Mouse (Mus musculus): ENCODE data around the gene Lpar4. TPM values are rescaled to one million over a fixed set of nuclear protein-coding genes. Genes with fewer than 3 reads are reported as not detected.

The Lpar4 gene
- total and polyA plus RNA-seq, 3 experiments: 0.25 TPM; not detected in 2

DNA sequence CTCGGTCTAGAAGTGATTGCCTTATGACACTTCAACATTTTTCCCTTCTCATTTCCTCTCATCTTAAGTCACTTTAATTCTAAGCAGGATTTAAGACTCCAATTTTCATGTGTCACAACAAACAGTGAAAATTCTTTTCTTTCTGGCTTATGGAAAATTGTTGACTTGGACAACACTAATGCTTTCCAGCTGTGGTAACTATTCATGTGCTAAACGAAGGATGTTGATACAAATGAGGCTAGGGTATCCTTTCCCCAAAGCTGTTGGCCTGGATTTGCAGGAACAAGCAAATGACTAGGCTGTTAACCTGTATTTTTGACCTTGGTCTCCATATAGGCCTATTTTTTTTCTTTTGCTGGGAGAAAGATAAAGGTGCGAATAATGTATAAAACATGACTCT is 48.5 kb upstream of the Lpar4 start:
- H3K27ac ChIP-seq (ENCODE audit: insufficient read depth, low read depth): no peak overlapping the region
- no peak overlapping the region for H3K9ac ChIP-seq (ENCODE audit: insufficient read depth, low read depth)
- TF ChIP-seq MXI1 (IDR thresholded peaks at IDR 0.05; ENCODE audit: low read depth, low read length) (no peak), CHD2 (IDR thresholded peaks at IDR 0.05; ENCODE audit: low read length) (no peak), CHD1 (IDR thresholded peaks at IDR 0.05; ENCODE audit: low read depth, low read length) (no peak), POLR2AphosphoS2 (IDR thresholded peaks at IDR 0.05; ENCODE audit: low read depth, low read length) (no peak), ELF1 (IDR thresholded peaks at IDR 0.05; ENCODE audit: low read depth, low read length) (no peak), MAFK (IDR thresholded peaks at IDR 0.05; ENCODE audit: insufficient replicate concordance, low read length) (no peak)
- no peak overlapping the region for H3K4me3 ChIP-seq (replicated peaks in 1 of 3; ENCODE audit: low read depth in 2 of 3, low read length in 2 of 3, poor library complexity in 1 of 3)
- no peaks in the 10 kb centered on the region for H3K27me3 ChIP-seq (replicated peaks)
- in situ Hi-C loops (cut with MboI; ENCODE audit: low pct_ligation_motif_present, low pct_unique_long_range_greater_than_20kb, low sequenced_read_pairs): no loop called here
- dilution Hi-C loops (cut with MboI; ENCODE audit: extremely low pct_ligation_motif_present, extremely low pct_unique_long_range_greater_than_20kb, low sequenced_read_pairs): no loop called here
- H3K9me3 ChIP-seq (replicated peaks; ENCODE audit: low read length): no peaks in the 10 kb centered on the region
- no peaks in the 10 kb centered on the region for H3K79me2 ChIP-seq (replicated peaks; ENCODE audit: control insufficient read depth, extremely low read depth, insufficient read depth, poor library complexity, severe bottlenecking)
- H3K4me2 ChIP-seq (ENCODE audit: insufficient read depth, low read depth, poor library complexity, severe bottlenecking): no peak overlapping the region
- DNase-seq (ENCODE audit: extremely low read depth): no peak
- H3K36me3 ChIP-seq (replicated peaks in 1 of 2; ENCODE audit: control insufficient read depth in 1 of 2, insufficient read depth in 1 of 2, low read length in 1 of 2): no peaks in the 10 kb centered on the region
- no peaks in the 10 kb centered on the region for H3K4me1 ChIP-seq (ENCODE audit: control insufficient read depth in 1 of 2, insufficient read depth in 2 of 2)

DNA sequence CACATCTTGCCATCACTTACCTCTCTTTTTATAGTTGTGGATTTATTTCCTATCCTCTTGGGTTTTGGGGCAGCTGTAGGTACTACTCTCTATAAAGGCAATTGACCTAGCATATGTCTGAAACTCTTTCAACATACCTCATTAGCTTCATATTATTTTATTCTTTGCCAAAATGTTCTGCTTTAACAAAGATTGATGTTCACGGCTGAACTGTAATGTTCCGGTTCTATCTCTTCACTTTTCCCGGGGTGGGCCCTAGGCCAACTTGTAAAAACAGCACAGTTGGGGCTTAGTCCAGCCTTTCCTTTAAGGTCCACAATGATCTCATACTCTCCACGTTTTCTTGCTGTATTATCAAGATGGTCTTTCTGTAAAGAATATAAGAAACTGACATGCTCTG is 48.1 kb upstream of the Lpar4 start:
- Histone ChIP-seq H3K9me3 (replicated peaks; ENCODE audit: low read length) (no peaks in the 10 kb centered on the region), H3K79me2 (replicated peaks; ENCODE audit: control insufficient read depth, extremely low read depth, insufficient read depth, poor library complexity, severe bottlenecking) (no peaks in the 10 kb centered on the region), H3K4me3 (replicated peaks in 1 of 3; ENCODE audit: low read depth in 2 of 3, low read length in 2 of 3, poor library complexity in 1 of 3) (no peak overlapping the region), H3K27ac (ENCODE audit: insufficient read depth, low read depth) (no peak overlapping the region), H3K4me1 (ENCODE audit: control insufficient read depth in 1 of 2, insufficient read depth in 2 of 2) (no peaks in the 10 kb centered on the region), H3K27me3 (replicated peaks) (no peaks in the 10 kb centered on the region), H3K4me2 (ENCODE audit: insufficient read depth, low read depth, poor library complexity, severe bottlenecking) (no peak overlapping the region), H3K36me3 (replicated peaks in 1 of 2; ENCODE audit: control insufficient read depth in 1 of 2, insufficient read depth in 1 of 2, low read length in 1 of 2) (no peaks in the 10 kb centered on the region), H3K9ac (ENCODE audit: insufficient read depth, low read depth) (no peak overlapping the region)
- in situ Hi-C loops (cut with MboI; ENCODE audit: low pct_ligation_motif_present, low pct_unique_long_range_greater_than_20kb, low sequenced_read_pairs): no loop called here
- TF ChIP-seq NRF1 (IDR thresholded peaks at IDR 0.05; ENCODE audit: low read depth, low read length): no peak
- TF ChIP-seq USF2 (conservative IDR thresholded peaks at IDR 0.05; ENCODE audit: low read depth, low read length): no peak
- TF ChIP-seq TBP (conservative IDR thresholded peaks at IDR 0.05; ENCODE audit: low read depth, low read length): no peak
- no peak for TF ChIP-seq ZMIZ1 (IDR thresholded peaks at IDR 0.05; ENCODE audit: low read depth, low read length)
- no peak for TF ChIP-seq MAZ (IDR thresholded peaks at IDR 0.05; ENCODE audit: low read depth, low read length)
- TF ChIP-seq ZKSCAN1 (IDR thresholded peaks at IDR 0.05; ENCODE audit: borderline replicate concordance, low read depth, low read length): no peak
- TF ChIP-seq CHD1 (IDR thresholded peaks at IDR 0.05; ENCODE audit: low read depth, low read length): no peak
- TF ChIP-seq MXI1 (IDR thresholded peaks at IDR 0.05; ENCODE audit: low read depth, low read length): no peak
- no peak for TF ChIP-seq POLR2AphosphoS2 (IDR thresholded peaks at IDR 0.05; ENCODE audit: low read depth, low read length)
- no peak for TF ChIP-seq NELFE (IDR thresholded peaks at IDR 0.05; ENCODE audit: low read depth, low read length)
- dilution Hi-C loops (cut with MboI; ENCODE audit: extremely low pct_ligation_motif_present, extremely low pct_unique_long_range_greater_than_20kb, low sequenced_read_pairs): no loop called here
- DNase-seq (ENCODE audit: extremely low read depth): no peak

DNA sequence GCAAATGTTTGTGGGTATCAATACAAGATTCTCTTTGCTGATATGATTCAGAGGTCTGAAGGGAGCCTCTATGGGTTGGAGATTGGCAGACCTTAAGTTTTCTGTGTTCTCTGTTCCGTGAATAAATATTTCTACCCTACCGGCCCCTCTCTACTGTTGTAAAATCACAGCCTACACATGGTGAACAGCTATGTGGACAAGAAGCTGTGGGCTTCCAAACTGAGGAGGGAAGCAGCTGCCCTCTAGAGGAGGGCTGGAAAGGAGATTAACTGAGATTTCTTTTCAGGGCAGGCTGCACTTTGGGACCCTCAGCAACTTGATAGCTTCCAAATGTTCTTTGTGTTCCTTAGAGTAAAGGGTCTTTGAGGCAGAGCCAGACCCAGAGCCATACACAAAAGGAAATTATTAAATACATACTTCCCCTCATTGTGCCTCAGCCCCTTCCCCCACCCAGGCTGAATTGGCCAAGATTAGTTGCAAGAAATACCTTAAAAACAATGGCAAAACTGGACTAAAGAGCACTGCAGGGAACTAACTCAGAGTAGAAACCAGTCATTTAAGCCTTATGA is 22.6 kb upstream of the Lpar4 start:
- DNase-seq (ENCODE audit: extremely low read depth): no peak
- Histone ChIP-seq H3K4me1 (ENCODE audit: control insufficient read depth in 1 of 2, insufficient read depth in 2 of 2) (no peaks in the 10 kb centered on the region), H3K4me3 (replicated peaks in 1 of 3; ENCODE audit: low read depth in 2 of 3, low read length in 2 of 3, poor library complexity in 1 of 3) (no peak overlapping the region), H3K36me3 (replicated peaks in 1 of 2; ENCODE audit: control insufficient read depth in 1 of 2, insufficient read depth in 1 of 2, low read length in 1 of 2) (no peaks in the 10 kb centered on the region), H3K4me2 (ENCODE audit: insufficient read depth, low read depth, poor library complexity, severe bottlenecking) (no peak overlapping the region), H3K27me3 (replicated peaks) (no peaks in the 10 kb centered on the region), H3K9ac (ENCODE audit: insufficient read depth, low read depth) (no peak overlapping the region), H3K79me2 (replicated peaks; ENCODE audit: control insufficient read depth, extremely low read depth, insufficient read depth, poor library complexity, severe bottlenecking) (no peaks in the 10 kb centered on the region), H3K27ac (ENCODE audit: insufficient read depth, low read depth) (no peak overlapping the region), H3K9me3 (replicated peaks; ENCODE audit: low read length) (no peaks in the 10 kb centered on the region)
- TF ChIP-seq RAD21 (IDR thresholded peaks at IDR 0.05; ENCODE audit: low read depth, low read length): peak; percentile 26
- no peak for TF ChIP-seq CHD1 (IDR thresholded peaks at IDR 0.05; ENCODE audit: low read depth, low read length)
- no peak for TF ChIP-seq MAX (IDR thresholded peaks at IDR 0.05; ENCODE audit: low read length)
- no peak for TF ChIP-seq MEF2A (IDR thresholded peaks at IDR 0.05; ENCODE audit: borderline replicate concordance, low read depth, low read length)
- TF ChIP-seq NELFE (IDR thresholded peaks at IDR 0.05; ENCODE audit: low read depth, low read length): no peak
- no peak for TF ChIP-seq TBP (conservative IDR thresholded peaks at IDR 0.05; ENCODE audit: low read depth, low read length)
- TF ChIP-seq MYC (IDR thresholded peaks at IDR 0.05; ENCODE audit: low read depth, low read length): no peak
- TF ChIP-seq BHLHE40 (IDR thresholded peaks at IDR 0.05; ENCODE audit: low read depth, low read length): no peak
- no peak for TF ChIP-seq PAX5 (IDR thresholded peaks at IDR 0.05; ENCODE audit: low read length)
- TF ChIP-seq CTCF (conservative IDR thresholded peaks at IDR 0.05 in 1 of 2, IDR thresholded peaks at IDR 0.05 in 1 of 2; ENCODE audit: low read depth in 2 of 2, low read length in 2 of 2): peak in 1 of 2 experiments; percentile 42; a peak in 2 of 4 replicates
- TF ChIP-seq MAZ (IDR thresholded peaks at IDR 0.05; ENCODE audit: low read depth, low read length): no peak
- no peak for TF ChIP-seq EP300 (IDR thresholded peaks at IDR 0.05; ENCODE audit: low read length)
- TF ChIP-seq SMC3 (IDR thresholded peaks at IDR 0.05; ENCODE audit: low read depth, low read length): peak; percentile 29; the same call in 1 of the 2 replicates
- no peak for TF ChIP-seq ETS1 (conservative IDR thresholded peaks at IDR 0.05; ENCODE audit: low read depth, low read length)
- TF ChIP-seq IRF4 (IDR thresholded peaks at IDR 0.05; ENCODE audit: low read depth, low read length): no peak
- TF ChIP-seq ZNF384 (IDR thresholded peaks at IDR 0.05; ENCODE audit: low read depth, low read length): no peak
- TF ChIP-seq MAFK (IDR thresholded peaks at IDR 0.05; ENCODE audit: insufficient replicate concordance, low read length): no peak
- dilution Hi-C loops (cut with MboI; ENCODE audit: extremely low pct_ligation_motif_present, extremely low pct_unique_long_range_greater_than_20kb, low sequenced_read_pairs): no loop called here
- in situ Hi-C loops (cut with MboI; ENCODE audit: low pct_ligation_motif_present, low pct_unique_long_range_greater_than_20kb, low sequenced_read_pairs): no loop called here

All from CH12.LX (cell line).